Mouse (Mus musculus): ENCODE data around the gene Zdhhc7. TPM values are rescaled to one million over a fixed set of nuclear protein-coding genes. Genes with fewer than 3 reads are reported as not detected.

The Zdhhc7 gene
- polyA plus RNA-seq (2016; fragmentation: Nextera tagmentation; extraction: Ambion mirVana): 34.1 and 38.7 TPM in 2 replicates

DNA sequence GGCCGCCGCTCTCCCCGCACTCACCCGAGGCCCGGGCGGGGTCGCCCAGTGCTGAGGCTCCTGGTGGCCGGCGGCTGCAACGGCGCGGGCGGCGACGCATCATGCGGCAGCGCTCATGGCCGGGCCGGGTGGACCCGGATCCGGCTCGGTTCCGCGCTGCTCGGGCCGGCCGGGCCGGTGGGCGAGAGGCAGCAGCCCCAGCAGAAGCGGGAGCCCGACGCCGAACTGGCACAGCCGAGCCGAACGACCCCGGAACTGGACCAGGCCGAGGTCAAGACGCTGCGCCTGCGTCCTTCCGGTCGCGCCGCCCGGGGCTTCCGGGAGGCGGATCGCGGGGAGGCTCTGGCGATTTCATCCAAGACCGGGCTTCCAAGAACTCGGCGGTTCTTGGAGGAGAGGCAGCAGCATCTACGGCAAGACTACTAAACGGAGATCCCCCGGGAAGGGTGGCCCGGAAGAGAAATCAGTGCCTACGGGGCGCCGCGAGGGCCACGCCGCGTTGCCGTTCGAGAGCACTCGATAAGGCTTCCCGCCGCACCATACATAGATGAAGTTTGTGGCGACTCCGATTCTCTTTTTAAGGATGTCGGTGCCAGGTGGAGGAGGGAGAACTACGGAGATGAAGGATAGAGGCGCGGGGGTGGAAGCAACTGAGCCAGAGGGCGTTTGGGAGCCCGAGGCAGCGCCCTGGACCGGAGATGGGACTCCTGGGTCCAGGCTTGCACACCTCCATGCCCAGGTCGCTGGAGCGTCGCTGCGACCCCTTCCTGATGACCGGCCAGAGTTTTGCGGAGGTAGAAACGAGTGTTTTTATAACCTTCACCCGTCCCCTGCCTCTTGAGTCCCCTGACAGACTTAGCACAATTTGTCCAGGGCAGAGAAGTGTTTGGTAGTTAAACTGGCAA is at the start of gene Zdhhc7:
Gene Zdhhc7 (minus strand): TSS at position 415 of the 905 bp plus-strand sequence.
- Histone ChIP-seq H3K27ac (peak within 1 kb of the TSS; percentile 94), H3K36me3 (peaks cover 8% of the 10 kb centered on the region; the same call in 1 of the 2 replicates), H3K4me1 (replicated peaks) (peaks cover 44% of the 10 kb centered on the region), H3K4me3 (peak within 1 kb of the TSS; percentile 99), H3K27me3 (ENCODE audit: insufficient read depth, poor library complexity, severe bottlenecking) (no peaks in the 10 kb centered on the region), H3K9me3 (no peaks in the 10 kb centered on the region)
- peak; percentile 81 for DNase-seq (ENCODE audit: low spot score)
- WGBS: under 1% methylated on average over 88 of the region's 88 CpGs

DNA sequence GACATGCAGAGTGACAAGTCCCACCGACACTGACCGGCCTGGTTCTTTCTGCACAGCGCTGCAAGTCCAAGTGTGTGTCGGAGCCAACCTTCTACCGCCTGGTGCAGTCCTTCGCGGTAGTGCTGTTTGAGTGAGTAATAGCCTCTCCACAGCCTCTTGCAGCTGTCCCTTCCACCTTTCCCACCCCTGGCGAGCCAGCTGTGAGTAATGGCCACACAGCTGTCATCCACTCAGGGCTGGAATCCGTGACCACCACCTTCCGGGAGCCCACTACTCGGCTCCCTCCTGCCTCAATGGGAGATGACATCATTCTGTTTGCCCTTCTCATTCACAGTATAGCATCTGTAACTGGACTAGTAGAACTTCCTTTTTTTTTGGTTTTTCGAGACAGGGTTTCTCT is 48.7 kb upstream of the Zdhhc7 start:
- Histone ChIP-seq H3K4me3 (no peak overlapping the region), H3K27me3 (ENCODE audit: insufficient read depth, poor library complexity, severe bottlenecking) (no peaks in the 10 kb centered on the region), H3K4me1 (replicated peaks) (peaks cover 40% of the 10 kb centered on the region), H3K27ac (no peak overlapping the region), H3K9me3 (no peaks in the 10 kb centered on the region), H3K36me3 (peaks cover 20% of the 10 kb centered on the region; the same call in 1 of the 2 replicates)
- no peak for DNase-seq (ENCODE audit: low spot score)
- 83% methylated on average over 12 of the region's 12 CpGs for WGBS

DNA sequence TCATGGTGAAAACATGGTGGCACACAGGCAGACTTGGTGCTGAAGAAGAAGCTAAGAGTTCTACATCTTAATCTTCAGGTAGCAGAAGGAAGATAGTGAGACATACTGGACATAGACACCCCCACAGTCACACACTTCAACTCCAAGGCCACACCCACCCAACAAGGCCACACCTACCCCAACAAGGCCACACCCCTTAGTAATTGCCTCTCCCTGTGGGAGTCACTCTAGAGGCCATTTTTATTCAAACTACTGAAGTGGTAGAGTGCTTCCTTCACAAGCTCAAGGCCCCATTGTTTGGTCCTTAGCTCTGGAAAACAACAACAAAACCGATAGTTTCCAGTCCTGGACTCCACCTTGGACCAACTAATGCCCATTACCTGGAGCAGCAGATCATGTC is 44.8 kb upstream of the Zdhhc7 start:
- Histone ChIP-seq H3K4me1 (replicated peaks) (peaks cover 35% of the 10 kb centered on the region), H3K9me3 (no peaks in the 10 kb centered on the region), H3K36me3 (0 out of 2 replicates have a peak, but pooled peaks cover 11% of the 10 kb centered on the region), H3K4me3 (no peak overlapping the region), H3K27ac (no peak overlapping the region), H3K27me3 (ENCODE audit: insufficient read depth, poor library complexity, severe bottlenecking) (no peaks in the 10 kb centered on the region)
- no peak for DNase-seq (ENCODE audit: low spot score)
- 81% methylated on average over 1 of the region's 1 CpGs for WGBS

DNA sequence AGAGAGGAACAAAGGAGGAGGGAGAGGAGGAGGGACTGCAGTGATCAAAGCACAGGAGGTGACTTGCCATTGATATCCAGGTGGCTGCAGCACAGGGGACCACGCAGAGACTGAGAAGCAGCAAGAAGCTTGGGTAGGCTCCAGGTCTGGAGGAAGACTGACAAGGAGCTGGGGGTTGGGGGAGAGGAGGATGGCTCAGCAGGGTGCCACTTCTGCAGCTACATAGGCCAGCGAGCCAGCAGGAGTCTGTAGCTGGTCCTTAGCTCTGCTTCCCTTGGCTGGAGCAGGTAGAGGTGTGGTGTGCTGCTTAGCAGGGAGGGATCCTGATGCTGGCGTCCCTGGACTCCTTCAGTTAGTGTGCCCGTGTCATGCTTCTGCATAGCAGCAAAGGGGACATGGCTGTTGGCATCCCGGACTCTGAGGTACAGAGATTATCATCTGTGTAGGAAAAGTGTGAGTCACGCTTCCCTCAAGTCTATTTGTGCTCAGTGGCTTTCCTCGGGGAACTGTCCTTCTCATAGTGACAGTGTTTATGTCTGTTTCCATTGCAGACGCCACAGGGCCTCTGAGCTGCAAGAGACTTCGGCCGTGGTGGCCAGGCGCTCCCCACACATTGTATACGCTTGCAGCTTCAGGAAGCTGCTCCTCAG is 43.5 kb upstream of the Zdhhc7 start:
- Histone ChIP-seq H3K36me3 (0 out of 2 replicates have a peak, but pooled peaks cover 7% of the 10 kb centered on the region), H3K27me3 (ENCODE audit: insufficient read depth, poor library complexity, severe bottlenecking) (no peaks in the 10 kb centered on the region), H3K27ac (peak overlapping the region; percentile 78), H3K4me1 (replicated peaks) (peaks cover 37% of the 10 kb centered on the region), H3K4me3 (no peak overlapping the region), H3K9me3 (no peaks in the 10 kb centered on the region)
- 64% methylated on average over 12 of the region's 12 CpGs for WGBS
- no peak for DNase-seq (ENCODE audit: low spot score)

DNA sequence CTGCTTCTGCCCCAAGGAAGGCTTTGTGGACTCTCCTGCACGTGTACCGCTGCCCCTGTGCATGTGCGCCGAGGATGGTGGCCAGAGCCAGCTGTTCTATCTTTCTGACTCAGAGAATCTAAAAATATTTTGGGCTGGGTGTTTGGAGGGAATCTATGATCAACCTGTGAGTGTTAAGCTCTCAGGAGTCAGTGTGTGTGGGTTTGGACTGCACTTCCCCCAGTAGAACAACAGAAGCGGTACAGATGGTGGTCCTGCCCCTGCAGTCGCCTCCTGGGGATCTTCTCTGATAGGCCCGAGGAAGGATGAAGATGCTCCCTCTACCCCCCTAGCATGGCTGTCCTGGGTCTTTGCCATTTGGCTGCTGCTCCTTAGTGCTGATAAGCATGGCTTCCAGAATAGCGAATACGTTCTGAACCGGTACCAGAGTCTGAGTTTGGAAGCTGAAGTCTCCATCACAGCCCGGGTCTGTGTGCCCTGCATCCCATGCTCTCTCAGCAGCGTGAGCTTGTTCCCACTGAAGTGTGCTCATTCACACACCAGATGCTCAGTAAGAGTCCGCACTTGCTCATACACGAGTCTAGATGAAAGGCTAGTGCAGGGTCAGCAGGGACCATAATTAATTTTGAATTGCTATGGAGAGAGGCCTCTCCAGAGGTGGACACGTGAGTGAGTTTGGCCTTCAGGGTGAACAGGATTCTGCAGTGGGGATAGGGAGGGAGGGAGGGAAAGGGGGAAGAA is 42.8 kb upstream of the Zdhhc7 start:
- Histone ChIP-seq H3K9me3 (no peaks in the 10 kb centered on the region), H3K27me3 (ENCODE audit: insufficient read depth, poor library complexity, severe bottlenecking) (no peaks in the 10 kb centered on the region), H3K4me3 (no peak overlapping the region), H3K36me3 (0 out of 2 replicates have a peak, but pooled peaks cover 7% of the 10 kb centered on the region), H3K27ac (peak overlapping the region; percentile 78), H3K4me1 (replicated peaks) (peaks cover 37% of the 10 kb centered on the region)
- WGBS: 63% methylated on average over 15 of the region's 15 CpGs
- DNase-seq (ENCODE audit: low spot score): no peak

DNA sequence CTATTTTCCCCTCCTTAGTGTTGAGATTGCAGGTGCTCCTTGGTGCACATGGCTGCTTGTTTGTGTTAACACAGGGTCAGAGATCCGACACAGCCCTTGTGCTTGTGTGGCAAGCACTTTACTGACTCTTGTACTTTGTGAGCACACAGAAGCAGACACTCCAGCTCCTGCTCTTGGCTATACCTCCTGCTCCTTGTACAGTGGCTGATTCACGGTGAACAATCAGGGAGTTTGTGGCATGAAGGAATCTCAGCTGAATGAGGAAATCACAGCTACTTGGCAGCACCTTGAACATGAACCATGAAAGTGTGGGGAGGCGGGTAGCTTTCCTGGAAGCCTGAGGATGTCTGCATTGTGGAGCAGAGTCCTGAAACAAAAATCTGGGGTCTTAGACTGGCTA is 39.5 kb upstream of the Zdhhc7 start:
- H3K27me3 ChIP-seq (ENCODE audit: insufficient read depth, poor library complexity, severe bottlenecking): no peaks in the 10 kb centered on the region
- H3K36me3 ChIP-seq: 0 out of 2 replicates have a peak, but pooled peaks cover under 1% of the 10 kb centered on the region
- WGBS: 77% methylated on average over 3 of the region's 3 CpGs
- H3K4me3 ChIP-seq: no peak overlapping the region
- H3K27ac ChIP-seq: no peak overlapping the region
- no peaks in the 10 kb centered on the region for H3K9me3 ChIP-seq
- DNase-seq (ENCODE audit: low spot score): no peak
- peaks cover 42% of the 10 kb centered on the region for H3K4me1 ChIP-seq (replicated peaks)

DNA sequence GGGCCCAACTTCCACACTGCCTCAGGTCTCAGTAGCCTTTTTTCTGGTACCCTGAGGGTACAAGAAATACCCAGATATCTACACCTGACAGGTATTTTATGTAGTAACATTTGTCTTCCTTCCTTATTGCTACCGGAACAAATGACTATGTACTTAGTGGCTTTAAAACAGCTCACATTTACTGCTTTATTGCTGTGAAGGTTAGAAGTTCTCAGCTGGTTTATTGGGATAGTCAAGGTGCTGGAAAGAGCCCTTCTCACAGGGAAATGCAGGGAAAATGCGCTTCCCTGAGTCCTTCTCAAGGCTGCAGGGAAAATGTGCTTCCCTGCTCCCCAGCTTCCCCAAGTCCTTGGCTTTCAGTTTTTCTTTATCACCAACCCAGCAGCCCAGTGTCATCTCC is 37.7 kb upstream of the Zdhhc7 start:
- WGBS: 98% methylated on average over 2 of the region's 2 CpGs
- no peak for DNase-seq (ENCODE audit: low spot score)
- no peaks in the 10 kb centered on the region for H3K9me3 ChIP-seq

DNA sequence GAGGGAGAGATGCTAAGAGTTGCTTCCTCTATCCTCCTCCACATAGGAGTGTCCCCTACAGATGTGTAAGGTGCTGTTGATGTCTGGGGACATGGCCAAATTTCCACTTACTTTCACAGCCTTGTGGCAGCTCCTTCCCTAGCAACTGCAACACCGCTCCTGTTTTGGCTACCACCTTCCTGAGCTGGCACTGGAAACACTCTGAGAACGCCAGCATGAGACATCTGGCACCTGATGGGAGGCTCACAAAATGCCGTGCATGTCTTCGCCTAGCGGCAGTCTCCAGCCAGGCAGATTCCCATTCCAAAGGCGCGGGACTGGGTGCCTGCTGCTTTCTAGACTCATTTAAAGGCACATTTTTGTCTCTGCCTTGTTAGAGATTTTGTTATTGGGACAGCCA is 35.3 kb upstream of the Zdhhc7 start:
- Histone ChIP-seq H3K27me3 (ENCODE audit: insufficient read depth, poor library complexity, severe bottlenecking) (no peaks in the 10 kb centered on the region), H3K36me3 (no peaks in the 10 kb centered on the region), H3K4me1 (replicated peaks) (peaks cover 23% of the 10 kb centered on the region), H3K4me3 (no peak overlapping the region), H3K9me3 (no peaks in the 10 kb centered on the region), H3K27ac (no peak overlapping the region)
- 60% methylated on average over 7 of the region's 7 CpGs for WGBS
- no peak for DNase-seq (ENCODE audit: low spot score)

More for the DNA sequence above, 37.7 kb upstream of the Zdhhc7 start:
- Histone ChIP-seq H3K36me3 (no peaks in the 10 kb centered on the region), H3K4me3 (no peak overlapping the region), H3K4me1 (replicated peaks) (peaks cover 28% of the 10 kb centered on the region), H3K27ac (no peak overlapping the region), H3K27me3 (ENCODE audit: insufficient read depth, poor library complexity, severe bottlenecking) (no peaks in the 10 kb centered on the region)

DNA sequence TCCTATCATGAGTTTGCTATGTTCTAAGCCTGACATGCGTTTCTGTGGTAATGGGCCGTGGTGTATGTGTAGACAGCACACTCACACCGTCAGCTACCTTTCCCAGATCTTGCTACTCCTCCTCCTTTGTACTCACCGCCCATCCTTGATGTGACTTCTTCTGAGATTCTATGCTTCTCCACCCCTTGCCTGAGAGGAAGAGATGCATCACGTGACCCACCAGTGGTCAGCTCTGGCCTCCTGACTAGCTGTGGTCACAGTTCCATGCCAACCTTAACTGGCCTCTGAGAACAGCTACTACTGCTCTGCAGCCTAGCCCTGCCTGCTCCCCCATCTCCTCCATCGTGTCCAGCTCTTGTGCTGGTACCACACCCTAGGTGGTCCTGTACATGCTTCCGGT is 34.4 kb upstream of the Zdhhc7 start:
- Histone ChIP-seq H3K36me3 (no peaks in the 10 kb centered on the region), H3K27ac (no peak overlapping the region), H3K27me3 (ENCODE audit: insufficient read depth, poor library complexity, severe bottlenecking) (no peaks in the 10 kb centered on the region), H3K9me3 (no peaks in the 10 kb centered on the region), H3K4me1 (replicated peaks) (peaks cover 18% of the 10 kb centered on the region; the same call in 1 of the 2 replicates), H3K4me3 (no peak overlapping the region)
- 88% methylated on average over 7 of the region's 7 CpGs for WGBS
- no peak for DNase-seq (ENCODE audit: low spot score)

DNA sequence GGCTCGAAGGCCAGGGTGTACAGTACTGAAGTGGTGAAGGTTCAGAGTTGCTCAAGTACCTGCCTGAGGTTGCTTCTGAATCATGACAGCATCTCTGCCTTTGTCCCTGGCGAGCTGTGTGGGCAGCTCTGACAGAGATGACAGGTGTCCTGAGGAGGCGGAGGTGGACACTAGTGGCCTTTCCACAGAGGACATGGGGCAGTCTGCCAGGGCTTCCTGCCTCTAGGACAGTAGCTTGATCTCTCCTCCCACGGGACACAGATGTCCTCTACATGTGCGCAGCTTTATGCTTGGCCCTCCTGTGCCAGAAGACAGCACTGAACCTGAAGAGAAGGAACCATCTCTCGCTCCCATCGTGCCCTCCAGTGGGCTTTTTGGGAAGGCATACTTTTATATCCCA is 31.9 kb upstream of the Zdhhc7 start:
- no peak for DNase-seq (ENCODE audit: low spot score)
- H3K27me3 ChIP-seq (ENCODE audit: insufficient read depth, poor library complexity, severe bottlenecking): no peaks in the 10 kb centered on the region
- H3K9me3 ChIP-seq: peaks cover 5% of the 10 kb centered on the region; the same call in 1 of the 2 replicates
- H3K27ac ChIP-seq: no peak overlapping the region
- H3K4me1 ChIP-seq (replicated peaks): peaks cover 35% of the 10 kb centered on the region
- no peaks in the 10 kb centered on the region for H3K36me3 ChIP-seq
- WGBS: 84% methylated on average over 7 of the region's 7 CpGs
- H3K4me3 ChIP-seq: no peak overlapping the region

DNA sequence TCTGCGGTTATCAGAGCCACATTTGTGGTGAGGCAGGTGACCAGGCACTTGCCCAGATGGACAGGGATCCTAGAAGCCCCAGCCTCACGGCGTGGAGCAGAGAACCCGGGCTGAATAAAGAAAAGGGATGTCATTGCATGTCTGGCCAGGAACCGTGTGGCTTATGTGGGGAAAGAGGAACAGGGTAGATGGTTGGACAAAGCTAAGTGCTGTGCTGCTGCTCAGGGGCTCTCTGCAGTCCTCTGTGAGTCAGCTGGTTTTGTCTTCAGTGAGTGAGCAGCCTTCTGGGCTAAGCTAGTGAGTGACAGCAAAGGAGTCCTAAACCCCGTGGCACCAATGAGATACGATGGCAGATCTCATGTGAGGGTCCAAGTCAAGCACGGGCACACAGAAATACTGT is 29.9 kb upstream of the Zdhhc7 start:
- Histone ChIP-seq H3K27me3 (ENCODE audit: insufficient read depth, poor library complexity, severe bottlenecking) (peaks cover 9% of the 10 kb centered on the region; the same call in 1 of the 2 replicates), H3K36me3 (no peaks in the 10 kb centered on the region), H3K4me1 (replicated peaks) (peaks cover 48% of the 10 kb centered on the region), H3K4me3 (no peak overlapping the region), H3K27ac (no peak overlapping the region), H3K9me3 (peaks cover 5% of the 10 kb centered on the region; the same call in 1 of the 2 replicates)
- no peak for DNase-seq (ENCODE audit: low spot score)
- WGBS: 86% methylated on average over 8 of the region's 8 CpGs

DNA sequence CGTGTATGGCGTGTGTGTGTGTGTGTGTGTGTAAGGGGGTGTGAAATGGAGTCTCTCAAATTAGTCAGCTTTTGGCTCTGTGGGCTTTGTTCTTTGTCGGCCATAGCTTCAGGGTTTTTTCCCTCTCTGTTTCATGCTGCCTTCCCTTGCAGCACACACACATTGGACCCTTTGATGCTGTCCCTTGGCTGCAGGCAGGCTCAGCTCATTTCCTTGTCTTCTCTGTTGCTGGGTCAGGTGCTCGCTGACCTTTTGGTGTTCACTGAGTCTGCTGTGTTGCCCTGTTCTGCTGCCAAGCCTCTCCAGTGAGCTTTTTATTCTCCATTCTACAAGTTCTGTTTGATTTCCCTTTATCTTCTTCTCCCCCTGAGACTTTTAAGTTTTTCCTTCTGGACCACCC is 28.3 kb upstream of the Zdhhc7 start:
- peak overlapping the region; percentile 50; the same call in 1 of the 2 replicates for H3K27ac ChIP-seq
- peaks cover 9% of the 10 kb centered on the region; the same call in 1 of the 2 replicates for H3K27me3 ChIP-seq (ENCODE audit: insufficient read depth, poor library complexity, severe bottlenecking)
- peaks cover 63% of the 10 kb centered on the region for H3K4me1 ChIP-seq (replicated peaks)
- 49% methylated on average over 4 of the region's 4 CpGs for WGBS
- H3K4me3 ChIP-seq: no peak overlapping the region
- H3K9me3 ChIP-seq: peaks cover 5% of the 10 kb centered on the region; the same call in 1 of the 2 replicates
- H3K36me3 ChIP-seq: no peaks in the 10 kb centered on the region
- DNase-seq (ENCODE audit: low spot score): peak; percentile 21

Measured in hindbrain, embryonic 10.5 days (tissue).